Comparison of ENCODE assay signal across 8 mouse cellular contexts in genomic region chrX:99325460-99325859, GRCm38 (mm10).
A peak's percentile ranks its signal among the peaks of the same experiment; 100 is the strongest.
DNase-seq lines count a peak whose midpoint lies in the region; ATAC-seq lines count a peak whose summit lies in the region.

No protein-coding gene starts in this region.

- H3K4me1 ChIP-seq in hindbrain, embryonic 16.5 days (ENCODE audit: control insufficient read depth, insufficient read depth, low read depth, low read length) = peaks cover 3% of the 10 kb centered on the region; the same call in 1 of the 2 replicates
- H3K4me1 ChIP-seq in liver, embryonic 11.5 days (replicated peaks; ENCODE audit: control insufficient read depth, insufficient read depth, low read length) = no peaks in the 10 kb centered on the region

- H3K4me2 ChIP-seq in hindbrain, embryonic 16.5 days (ENCODE audit: low read length) = no peak overlapping the region
- no peak overlapping the region for H3K4me2 ChIP-seq in liver, embryonic 11.5 days

- H3K27me3 ChIP-seq in hindbrain, embryonic 16.5 days (replicated peaks; ENCODE audit: control insufficient read depth, insufficient read depth, low read length) = peaks cover 6% of the 10 kb centered on the region; the same call in 1 of the 2 replicates
- peaks cover 24% of the 10 kb centered on the region for H3K27me3 ChIP-seq in liver, embryonic 11.5 days (replicated peaks; ENCODE audit: control insufficient read depth, insufficient read depth, low read length)

- no peak overlapping the region for H3K9ac ChIP-seq in hindbrain, embryonic 16.5 days (ENCODE audit: low read depth, low read length)
- H3K9ac ChIP-seq in liver, embryonic 11.5 days (ENCODE audit: low read depth, low read length) = no peak overlapping the region

- peak overlapping the region; percentile 40; the same call in 1 of the 2 replicates for H3K27ac ChIP-seq in hindbrain, embryonic 16.5 days (ENCODE audit: low read depth, low read length)
- no peak overlapping the region for H3K27ac ChIP-seq in liver, embryonic 11.5 days (ENCODE audit: low read depth, low read length)

- DNase-seq in 3T3-L1 (ENCODE audit: low read depth, low spot score) = peak; percentile 19
- peak; percentile 36 for DNase-seq in Muller cell, postnatal 12 days (ENCODE audit: inconsistent ontology term)
- peak; percentile 62 for DNase-seq in gastrocnemius, postnatal 10 days
- peak; percentile 51 for DNase-seq in lung, postnatal 10 days
- no peak for DNase-seq in c-Kit-positive CD71-positive TER-119-positive erythroid progenitor cells, embryonic 14.5 days (ENCODE audit: low spot score)
- DNase-seq in liver, embryonic 11.5 days (ENCODE audit: low spot score) = no peak
- DNase-seq in frontal cortex, postnatal 25 days (ENCODE audit: low spot score in 2 of 2) = no peak

- H3K4me3 ChIP-seq in hindbrain, embryonic 16.5 days (ENCODE audit: low read length) = no peak overlapping the region
- no peak overlapping the region for H3K4me3 ChIP-seq in liver, embryonic 11.5 days (ENCODE audit: low read depth, low read length)

- peak; percentile 73 for ATAC-seq in hindbrain, embryonic 16.5 days
- no peak for ATAC-seq in liver, embryonic 11.5 days (replicated peaks; ENCODE audit: low FRiP score)

- no peaks in the 10 kb centered on the region for H3K36me3 ChIP-seq in hindbrain, embryonic 16.5 days (ENCODE audit: control insufficient read depth, insufficient read depth, low read length)
- no peaks in the 10 kb centered on the region for H3K36me3 ChIP-seq in liver, embryonic 11.5 days (ENCODE audit: control insufficient read depth, insufficient read depth, low read length)

- WGBS in hindbrain, embryonic 16.5 days = 45% methylated on average over 8 of the region's 8 CpGs
- WGBS in liver, embryonic 11.5 days = 70% methylated on average over 8 of the region's 8 CpGs

- no peaks in the 10 kb centered on the region for H3K9me3 ChIP-seq in hindbrain, embryonic 16.5 days (ENCODE audit: control insufficient read depth, low read length)
- no peaks in the 10 kb centered on the region for H3K9me3 ChIP-seq in liver, embryonic 11.5 days (ENCODE audit: control insufficient read depth, low read length)

Comparison
In these comparisons a context has a peak if more than half of its experiments do, and no peak if none do; other contexts are left out.
1. DNase-seq: peak in 3T3-L1 (single experiment), Muller cell, postnatal 12 days (single experiment), gastrocnemius, postnatal 10 days (single experiment) and lung, postnatal 10 days (single experiment); none in c-Kit-positive CD71-positive TER-119-positive erythroid progenitor cells, embryonic 14.5 days (single experiment), liver, embryonic 11.5 days (single experiment) and frontal cortex, postnatal 25 days (0 of 2).